Mouse (Mus musculus) CD8-positive naive resting alpha-beta T cell, adult 2 months (primary cell): Measurements from ENCODE around the gene Usp6nl.

ENCODE experiments used
- DNase-seq, 2 experiments: peaks; one replicate each; pipeline ENCODE4 v3.0.0; 2022; ENCODE audit warnings: low read depth in 2 of 2, low spot score in 2 of 2

Usp6nl gene

DNA sequence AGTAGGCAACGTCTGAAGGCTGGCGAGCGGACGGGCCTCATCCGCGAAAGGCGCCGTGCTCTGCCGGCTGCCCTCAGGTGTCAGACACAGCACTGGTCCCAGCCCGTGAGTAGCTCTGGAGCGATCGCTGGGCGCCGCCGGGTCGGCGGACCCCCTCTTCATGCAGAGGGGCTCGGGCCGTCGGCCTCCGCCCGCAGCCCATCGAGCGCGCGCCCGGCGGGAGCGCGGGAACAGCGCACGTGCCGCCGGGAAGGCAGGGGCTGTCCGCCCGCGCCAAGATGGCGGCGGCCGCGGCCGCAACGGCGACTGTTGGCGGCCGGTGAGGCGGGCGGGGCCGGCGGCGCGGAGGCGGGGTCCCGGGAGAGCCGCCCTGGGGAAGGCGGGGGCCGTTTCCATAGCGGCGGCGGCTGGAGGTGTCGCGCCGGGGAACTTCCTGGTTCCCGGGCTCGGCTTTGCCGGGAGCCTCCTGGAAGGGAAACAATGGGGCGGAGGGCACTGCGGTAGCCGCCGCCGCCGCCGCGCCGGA, at the start of gene Usp6nl:
Usp6nl (plus strand) TSS at position 292 of the 526 bp plus-strand sequence.
- peak; percentile 66 to 69 for DNase-seq

DNA sequence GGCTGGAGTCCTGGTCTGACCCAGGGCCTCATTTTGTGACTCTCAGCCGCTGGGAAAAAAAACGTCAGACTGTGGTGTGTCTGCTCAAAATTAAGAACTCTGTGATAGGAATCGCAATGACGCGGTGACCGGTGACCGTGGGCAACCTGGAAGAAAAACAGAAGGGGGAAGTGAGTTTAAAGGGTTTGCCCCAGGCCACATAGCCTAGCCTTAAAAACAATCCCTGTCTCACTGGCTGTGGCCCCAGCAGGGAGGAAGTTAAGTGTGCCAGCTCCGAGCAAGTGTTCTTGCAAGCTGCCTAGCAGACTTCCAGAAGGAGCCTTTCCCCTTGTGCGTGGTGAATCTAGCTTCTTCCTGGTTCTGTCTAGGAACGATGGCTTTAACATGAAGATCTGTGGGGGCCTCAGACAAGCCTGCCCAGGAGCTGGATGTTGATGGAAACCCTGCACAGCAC, 49.0 kb upstream of the Usp6nl start:
- DNase-seq = no peak

DNA sequence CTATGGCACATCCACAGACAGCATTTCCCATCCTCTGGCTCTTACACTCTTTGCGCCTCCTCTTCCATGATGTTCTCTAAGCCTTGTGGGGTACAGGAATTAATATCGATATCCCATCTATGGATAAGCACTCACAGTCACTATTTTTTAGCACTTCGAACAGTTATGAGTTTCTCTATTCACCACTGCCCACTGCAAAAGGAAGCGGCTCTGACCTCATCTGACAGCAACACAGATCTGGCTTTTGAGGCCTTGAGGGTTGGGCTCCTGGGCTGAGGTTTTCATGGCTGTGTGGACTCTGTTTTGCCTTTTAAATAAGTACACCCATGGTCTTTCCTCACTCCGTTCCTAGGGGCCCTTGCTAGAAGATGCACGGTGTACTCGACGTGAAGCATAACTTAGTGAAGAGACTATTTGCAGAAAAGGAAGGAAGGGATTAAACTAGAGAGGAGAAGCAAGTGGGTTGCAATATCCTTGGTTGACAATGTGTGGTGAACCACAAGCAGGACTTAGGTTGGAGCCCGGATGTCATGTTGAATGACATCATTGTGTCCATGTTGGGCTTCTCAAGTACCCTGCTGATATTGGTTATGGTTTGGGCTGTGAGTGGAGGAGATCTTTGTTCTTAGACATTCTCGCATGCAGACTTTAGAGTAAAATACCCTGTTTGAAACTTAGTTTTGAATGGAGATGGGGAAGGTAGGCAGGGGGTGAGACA, 43.5 kb upstream of the Usp6nl start:
- DNase-seq = no peak

DNA sequence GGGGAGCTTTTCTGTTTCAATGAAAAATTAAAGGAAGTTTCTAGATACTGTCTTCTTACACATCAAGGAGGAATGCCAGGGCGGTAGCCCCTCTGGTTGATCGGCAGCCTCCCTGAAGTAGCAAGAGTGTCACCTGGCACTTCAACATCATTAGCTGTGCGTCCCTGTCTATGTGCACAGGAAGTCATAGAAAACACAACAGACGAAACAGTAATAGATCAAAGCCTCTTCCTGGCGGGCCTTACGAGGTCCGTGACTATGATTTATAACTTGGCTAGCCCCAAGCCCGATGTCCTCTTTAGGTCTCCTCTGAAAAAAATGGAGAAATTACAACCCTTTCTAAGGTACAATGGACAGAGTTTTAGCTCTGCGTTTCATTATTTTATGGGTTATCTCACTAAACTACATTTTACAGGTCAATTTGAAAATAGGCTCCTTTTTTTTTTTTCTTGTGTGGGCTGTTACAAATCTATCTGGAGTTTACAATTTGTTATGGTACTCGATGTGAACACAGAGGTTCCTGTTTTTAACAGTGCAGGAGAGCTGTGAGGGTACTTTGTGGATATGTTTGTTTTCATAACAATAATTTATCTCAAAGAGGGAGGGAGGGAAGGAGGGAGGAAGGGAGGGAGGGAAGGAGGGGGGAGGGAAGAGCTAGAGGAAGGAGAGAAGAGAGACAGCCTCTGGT, 42.7 kb upstream of the Usp6nl start:
- DNase-seq = no peak

DNA sequence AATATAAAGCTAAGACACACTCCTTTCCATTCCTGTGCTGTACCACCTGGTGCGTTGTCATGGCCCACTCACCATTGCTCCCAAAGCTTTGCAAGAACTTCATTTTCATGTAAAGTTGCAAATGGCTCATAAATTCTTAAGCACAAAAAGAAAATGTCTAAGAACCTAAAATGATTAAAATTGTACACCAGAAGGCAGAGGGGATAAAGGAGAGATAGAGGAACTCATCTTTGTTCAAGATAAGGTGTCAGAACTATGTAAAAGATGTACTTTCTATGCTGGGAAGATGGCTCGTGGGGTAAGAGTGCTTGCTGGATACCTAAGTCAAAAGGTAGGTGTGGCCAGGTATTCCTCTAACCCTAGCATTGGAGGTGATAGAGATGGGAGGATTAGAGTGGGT, 38.9 kb upstream of the Usp6nl start:
- DNase-seq = no peak

DNA sequence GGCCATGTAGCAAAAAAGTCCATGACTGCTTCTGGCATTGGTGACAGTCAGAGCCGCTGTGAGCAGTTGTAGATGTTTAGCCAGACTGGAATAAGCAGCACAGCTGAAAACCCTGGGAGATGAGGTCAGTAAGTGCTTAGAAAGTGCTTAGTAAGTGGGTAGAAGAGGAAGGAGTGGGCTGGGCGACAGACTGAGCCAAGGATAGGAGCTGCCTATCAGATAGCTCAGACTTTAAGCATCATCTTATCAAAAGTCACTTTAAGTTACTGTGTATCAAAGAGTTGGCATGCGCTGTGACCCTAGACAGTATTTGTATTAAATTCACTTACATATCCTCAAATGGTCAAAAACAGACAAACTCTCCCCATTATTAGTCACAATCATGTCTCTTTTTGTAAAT, 37.7 kb upstream of the Usp6nl start:
- DNase-seq = no peak

- no peak for DNase-seq
These were observed 36.7 kb upstream of the Usp6nl start for GRCm38 (mm10) chr2:6285794-6286193.

DNA sequence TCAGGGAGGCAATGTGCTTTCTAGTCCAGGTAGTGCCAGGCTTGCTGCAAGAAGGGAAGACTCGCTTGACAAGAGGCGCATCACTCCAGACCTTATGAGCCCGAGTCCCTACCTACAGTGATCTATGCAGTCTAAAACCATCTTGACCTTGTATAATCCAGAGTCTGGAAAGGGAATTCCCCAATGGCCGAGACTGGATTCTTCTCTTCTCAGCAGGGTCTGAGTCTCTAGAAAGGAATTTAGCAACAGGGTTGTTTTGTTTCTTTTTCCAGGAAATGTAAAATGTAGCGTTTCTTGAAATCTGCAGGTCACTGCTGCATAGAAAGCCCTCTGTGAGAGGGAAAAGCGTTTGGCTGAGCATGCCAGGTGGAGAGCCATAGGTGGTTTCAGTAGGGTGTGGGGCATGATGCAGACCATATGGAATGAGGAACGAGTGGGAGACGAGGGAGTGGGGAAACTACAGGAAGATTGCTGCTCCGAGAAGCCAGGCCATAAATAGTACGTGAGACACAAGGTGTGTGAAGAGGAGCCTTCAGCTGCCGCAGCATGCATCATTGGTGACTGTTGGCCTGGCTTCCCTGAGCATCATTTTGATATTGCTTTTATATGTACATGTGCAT, 28.5 kb upstream of the Usp6nl start:
- no peak for DNase-seq

DNA sequence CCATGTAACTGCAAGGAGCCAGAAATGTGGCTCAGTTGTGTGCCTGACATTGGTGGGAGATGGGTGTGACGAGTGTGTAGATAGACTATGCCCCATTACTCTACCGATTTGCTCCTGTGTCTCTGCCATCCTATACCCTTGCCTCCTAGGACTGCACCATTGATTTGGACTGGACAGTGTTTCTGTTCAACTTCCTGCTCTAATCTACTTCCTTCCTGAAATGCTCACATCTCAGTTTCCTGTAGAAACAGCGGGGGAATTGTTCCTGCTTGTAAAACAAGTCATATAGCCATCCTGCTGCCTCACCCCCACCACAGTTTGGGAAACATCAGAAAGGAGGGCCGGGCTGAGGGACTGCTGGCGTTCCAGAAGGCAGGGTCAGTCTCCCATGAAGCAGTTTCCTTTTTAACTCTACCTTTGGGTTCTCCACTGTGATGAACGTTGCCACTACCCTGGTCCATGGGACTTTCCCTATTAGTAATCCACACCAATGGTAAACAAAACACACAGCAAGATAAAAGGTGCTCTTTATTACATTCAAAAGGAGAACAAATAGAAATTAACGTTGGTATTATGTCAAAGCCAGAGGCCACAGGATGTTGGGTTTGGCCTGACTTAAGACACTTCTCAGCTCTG, 27.4 kb upstream of the Usp6nl start:
- no peak for DNase-seq

DNA sequence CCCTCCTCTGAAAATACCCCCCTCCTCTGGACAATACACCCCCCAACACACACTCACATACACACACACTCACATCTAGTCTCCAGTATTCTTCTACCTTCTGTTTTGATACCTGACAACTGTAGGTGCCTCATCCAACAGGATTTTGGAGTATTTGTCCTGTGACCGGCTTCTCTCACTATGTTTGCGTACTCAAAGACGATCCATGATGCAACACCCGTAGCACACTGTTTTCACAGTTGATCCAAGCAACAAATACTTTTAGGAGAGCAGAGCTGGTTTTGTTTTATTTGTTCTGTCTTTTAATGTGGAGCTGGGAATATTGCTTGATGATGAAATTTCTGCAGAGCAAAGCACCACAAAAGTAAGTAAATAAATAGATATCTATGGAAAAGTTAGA, 17.7 kb upstream of the Usp6nl start:
- no peak for DNase-seq

DNA sequence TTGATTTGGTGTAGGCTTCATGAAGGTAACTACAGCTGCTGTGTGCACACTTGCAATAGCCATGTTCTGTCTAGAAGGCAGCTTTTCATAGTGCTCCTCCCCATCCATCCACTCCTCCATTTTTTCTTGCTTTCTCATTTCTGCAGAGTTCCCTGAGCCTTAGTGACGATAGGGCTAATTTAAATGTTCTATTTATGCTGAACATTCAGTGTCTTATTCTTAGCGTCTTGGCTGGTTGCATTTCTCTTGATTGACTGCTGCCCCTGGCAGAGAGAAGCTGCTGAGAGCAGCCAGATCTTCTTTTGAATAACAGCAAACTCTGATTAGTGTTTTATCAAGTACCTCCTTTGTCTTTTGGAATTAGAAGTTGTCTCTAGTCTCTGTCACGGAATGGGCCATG, 15.6 kb upstream of the Usp6nl start:
- no peak for DNase-seq

- no peak for DNase-seq
These were observed 13.1 kb upstream of the Usp6nl start for GRCm38 (mm10) chr2:6309373-6309821.

DNA sequence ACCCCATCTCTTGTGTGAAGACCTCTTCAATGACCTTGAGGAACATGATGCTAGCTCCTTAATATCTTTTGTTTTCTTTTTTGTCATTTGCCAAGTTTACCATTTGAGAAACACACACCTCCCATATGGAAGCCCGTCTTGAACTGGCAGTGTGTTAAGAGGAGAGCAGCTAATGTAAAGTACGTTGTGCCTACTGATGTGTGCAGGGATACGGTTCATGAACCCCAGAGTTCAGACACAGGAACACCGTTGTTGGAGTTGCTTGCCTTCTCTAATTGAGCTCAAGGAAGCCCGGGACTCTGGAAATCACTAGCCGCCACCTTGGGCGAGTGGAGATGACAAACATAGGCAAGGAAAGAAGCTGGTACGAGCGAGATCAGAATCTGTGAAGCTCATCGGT, 9.7 kb upstream of the Usp6nl start:
- DNase-seq = no peak

DNA sequence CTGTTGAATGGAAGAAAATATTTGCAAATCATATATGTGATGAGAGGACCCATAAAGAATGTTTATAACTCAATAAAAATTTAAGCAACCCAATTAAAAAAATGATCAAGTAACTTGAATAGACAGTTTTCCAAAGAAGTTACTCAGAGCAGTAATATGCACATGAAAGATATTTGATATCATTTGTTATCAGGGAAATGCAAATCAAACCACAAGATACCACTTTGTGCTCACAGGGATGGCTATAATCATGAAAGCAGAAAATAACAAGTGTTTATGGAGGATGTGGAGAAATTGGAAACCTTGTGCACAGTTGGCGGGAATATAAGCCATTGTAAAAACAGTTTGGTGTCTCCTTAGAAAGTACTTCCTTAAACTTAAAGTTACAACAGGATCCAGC, 8.7 kb upstream of the Usp6nl start:
- no peak for DNase-seq

GRCm38 (mm10) chr2:6320153-6320552, 2.3 kb upstream of the Usp6nl start:
- no peak for DNase-seq

DNA sequence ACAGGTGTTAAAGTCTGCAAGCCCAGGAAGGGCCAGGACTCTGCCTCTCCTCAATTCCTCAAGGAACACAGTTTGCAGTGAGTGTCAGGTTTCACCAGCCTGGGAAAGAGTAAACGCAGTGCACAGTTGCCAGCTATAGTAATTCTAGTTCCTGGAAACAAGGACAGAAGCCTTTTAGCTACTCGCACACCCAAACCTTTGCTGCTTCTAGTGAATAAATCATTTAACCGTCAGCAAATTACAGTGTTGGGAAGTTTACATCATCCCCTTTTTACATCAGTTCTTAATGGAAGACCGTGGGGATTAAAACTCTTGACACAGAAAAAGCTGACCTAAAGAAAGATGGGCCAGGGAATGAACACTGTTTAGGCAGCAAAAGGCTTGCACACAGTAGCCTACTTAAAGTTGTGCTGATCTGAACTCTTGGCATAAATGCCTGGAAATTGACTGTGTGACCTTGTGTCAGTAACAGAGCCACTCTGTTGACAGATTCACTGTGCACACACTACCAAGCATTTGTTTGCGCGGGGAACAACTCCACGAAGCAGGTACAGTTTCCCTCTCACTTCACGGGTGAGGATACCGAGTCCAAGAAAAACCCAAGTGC, 595 bp upstream of the Usp6nl start:
- DNase-seq = no peak

GRCm38 (mm10) chr2:6322938-6323521, 563 bp downstream of the Usp6nl start:
- DNase-seq = peak; percentile 16 to 20

DNA sequence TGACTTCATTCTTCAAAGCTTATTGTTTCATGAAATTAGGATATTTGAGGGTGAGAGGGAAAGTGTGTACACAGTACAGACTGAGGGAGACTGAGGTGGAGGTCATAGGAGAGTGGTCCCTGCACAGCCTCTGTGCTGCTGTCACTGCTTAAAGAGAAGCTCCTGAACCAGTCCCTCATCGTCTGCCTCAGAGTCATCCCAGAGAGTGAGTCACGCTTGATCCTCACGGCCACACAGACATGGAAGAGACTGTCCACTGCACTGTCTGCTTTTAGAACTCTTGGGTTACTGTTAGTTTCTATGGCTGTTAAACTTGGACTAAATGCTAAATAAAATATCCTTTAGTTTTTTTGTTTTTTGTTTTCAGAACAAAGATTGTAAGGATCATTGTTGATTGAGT, 3.2 kb downstream of the Usp6nl start:
- no peak for DNase-seq

- DNase-seq = no peak
These were observed 6.5 kb downstream of the Usp6nl start for GRCm38 (mm10) chr2:6328927-6329326.

GRCm38 (mm10) chr2:6330756-6331155, 8.3 kb downstream of the Usp6nl start:
- DNase-seq = no peak
